Mouse (Mus musculus) limb, embryonic 14.5 days (tissue): ENCODE data around the gene Hps1. TPM values are rescaled to one million over a fixed set of nuclear protein-coding genes. Genes with fewer than 3 reads are reported as not detected.

Experiments
- ATAC-seq: fragments of 200-750 bp; cut with Nextera tagmentation; 2 replicates; pipeline ENCODE4 v1.8.0; 2017; ENCODE audit warnings: low read depth, moderate number of reproducible peaks, moderate TSS enrichment; ENCODE audit not compliant: low FRiP score
- DNase-seq: peaks from one replicate; pipeline ENCODE4 v3.0.0-alpha.2; 2015; ENCODE audit warnings: low spot score
- H3K27ac ChIP-seq: fragments of 300-500 bp; sonication (generic); replicated peaks from 2 replicates; pipeline ENCODE4 v1.5.1; 2014; ENCODE audit warnings: low read depth, mild to moderate bottlenecking, low read length, moderate library complexity, mixed read lengths
- H3K27me3 ChIP-seq: fragments of 300-500 bp; sonication (generic); 2 replicates; pipeline ENCODE4 v1.6.1; 2014; ENCODE audit warnings: low read length, mixed read lengths; ENCODE audit not compliant: control insufficient read depth, insufficient read depth
- H3K36me3 ChIP-seq: fragments of 300-500 bp; sonication (generic); 2 replicates; pipeline ENCODE4 v1.6.1; 2014; ENCODE audit warnings: mild to moderate bottlenecking, low read length, moderate library complexity, mixed read lengths; ENCODE audit not compliant: control insufficient read depth, insufficient read depth
- H3K4me1 ChIP-seq: fragments of 300-500 bp; sonication (generic); 2 replicates; pipeline ENCODE4 v1.6.1; 2014; ENCODE audit warnings: antibody characterized with exemption, low read length, mixed read lengths; ENCODE audit not compliant: control insufficient read depth, insufficient read depth
- H3K4me2 ChIP-seq: fragments of 300-500 bp; sonication (generic); replicated peaks from 2 replicates; pipeline ENCODE4 v1.6.1; 2014; ENCODE audit warnings: low read depth, mild to moderate bottlenecking, low read length, moderate library complexity; ENCODE audit not compliant: severe bottlenecking
- H3K4me3 ChIP-seq: fragments of 300-500 bp; sonication (generic); replicated peaks from 2 replicates; pipeline ENCODE4 v1.5.1; 2014; ENCODE audit warnings: low read length
- H3K9ac ChIP-seq: fragments of 300-500 bp; sonication (generic); 2 replicates; pipeline ENCODE4 v1.6.1; 2014; ENCODE audit warnings: mild to moderate bottlenecking, low read depth, low read length, moderate library complexity; ENCODE audit not compliant: severe bottlenecking
- H3K9me3 ChIP-seq: fragments of 300-500 bp; sonication (generic); 2 replicates; pipeline ENCODE4 v1.6.1; 2016; ENCODE audit warnings: low read length; ENCODE audit not compliant: control insufficient read depth
- POLR2A ChIP-seq: fragments of 200-500 bp; IDR thresholded peaks from 2 replicates; pipeline ENCODE4 v1.8.0; 2012; ENCODE audit warnings: inconsistent platforms, mild to moderate bottlenecking, moderate library complexity, borderline replicate concordance; ENCODE audit not compliant: insufficient read depth, insufficient read length; ENCODE audit errors: extremely low read depth
- WGBS: fragments of 180-500 bp; shearing (Covaris S2); extraction: QIAGEN DNeasy Blood & Tissue Kit; methylation state at CpG from one replicate; pipeline ENCODE4 v1.1.7; 2014; 5-methylcytosine and 5-hydroxymethylcytosine counted together
- polyA plus RNA-seq, 2 experiments: library from polyadenylated mRNA; depleted of rRNA in 1 of 2; stranded (reverse) in 1 of 2; unstranded in 1 of 2; fragments of >200 nt; fragmentation: Nextera tagmentation in 1 of 2; extraction: Ambion mirVana in 1 of 2; gene quantifications; 2 replicates each; pipeline versions ENCODE4 v1.2.1 to v1.2.3; 2012 to 2014

Hps1 gene
- polyA plus RNA-seq, 2 experiments = 12.0 to 20.9 TPM

- Histone ChIP-seq H3K27me3 (no peaks in the 10 kb centered on the region), H3K9ac (no peak overlapping the region), H3K4me1 (peaks cover 18% of the 10 kb centered on the region), H3K36me3 (no peaks in the 10 kb centered on the region), H3K4me2 (no peak overlapping the region), H3K9me3 (no peaks in the 10 kb centered on the region), H3K27ac (no peak overlapping the region), H3K4me3 (no peak overlapping the region)
- DNase-seq (no peak), ATAC-seq (no peak)
- WGBS = 87% methylated on average over 4 of the region's 4 CpGs
- TF ChIP-seq POLR2A = no peak
Observed at GRCm38 (mm10) chr19:42727424-42727823, 52.4 kb downstream of the Hps1 start.

- Histone ChIP-seq H3K36me3 (no peaks in the 10 kb centered on the region), H3K4me1 (peaks cover 23% of the 10 kb centered on the region), H3K27ac (no peak overlapping the region), H3K9me3 (no peaks in the 10 kb centered on the region), H3K9ac (no peak overlapping the region), H3K27me3 (no peaks in the 10 kb centered on the region), H3K4me2 (no peak overlapping the region), H3K4me3 (no peak overlapping the region)
- no peak for ATAC-seq
- 84% methylated on average over 10 of the region's 10 CpGs for WGBS
- no peak for DNase-seq
- TF ChIP-seq POLR2A = no peak
Observed at GRCm38 (mm10) chr19:42726766-42727165, 53.0 kb downstream of the Hps1 start.

DNA sequence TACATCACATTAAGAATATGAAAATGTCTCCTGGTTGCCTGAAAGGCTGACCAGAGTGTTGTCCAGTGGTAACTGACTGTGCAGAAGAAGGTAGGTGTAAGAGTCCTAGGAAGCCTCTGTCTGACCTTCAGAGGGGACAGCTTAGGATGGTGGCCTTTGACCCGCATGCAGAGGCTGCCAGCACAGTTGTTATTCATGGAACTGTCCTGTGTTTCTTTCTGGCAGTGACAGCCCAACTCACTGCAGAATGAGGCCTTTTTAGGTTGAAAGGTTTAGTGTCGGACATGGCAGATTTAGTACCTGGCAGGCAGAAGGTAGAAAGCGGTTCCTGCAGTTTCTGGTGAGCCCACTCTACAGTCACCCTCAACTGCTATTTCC lies 53.8 kb downstream of the Hps1 start:
- H3K9me3 ChIP-seq = no peaks in the 10 kb centered on the region
- H3K27ac ChIP-seq = no peak overlapping the region
- no peaks in the 10 kb centered on the region for H3K36me3 ChIP-seq
- H3K4me1 ChIP-seq = peaks cover 23% of the 10 kb centered on the region
- no peak for DNase-seq
- TF ChIP-seq POLR2A = no peak
- no peak overlapping the region for H3K4me2 ChIP-seq
- WGBS = 80% methylated on average over 3 of the region's 3 CpGs
- no peak overlapping the region for H3K4me3 ChIP-seq
- ATAC-seq = no peak
- H3K9ac ChIP-seq = no peak overlapping the region
- no peaks in the 10 kb centered on the region for H3K27me3 ChIP-seq

DNA sequence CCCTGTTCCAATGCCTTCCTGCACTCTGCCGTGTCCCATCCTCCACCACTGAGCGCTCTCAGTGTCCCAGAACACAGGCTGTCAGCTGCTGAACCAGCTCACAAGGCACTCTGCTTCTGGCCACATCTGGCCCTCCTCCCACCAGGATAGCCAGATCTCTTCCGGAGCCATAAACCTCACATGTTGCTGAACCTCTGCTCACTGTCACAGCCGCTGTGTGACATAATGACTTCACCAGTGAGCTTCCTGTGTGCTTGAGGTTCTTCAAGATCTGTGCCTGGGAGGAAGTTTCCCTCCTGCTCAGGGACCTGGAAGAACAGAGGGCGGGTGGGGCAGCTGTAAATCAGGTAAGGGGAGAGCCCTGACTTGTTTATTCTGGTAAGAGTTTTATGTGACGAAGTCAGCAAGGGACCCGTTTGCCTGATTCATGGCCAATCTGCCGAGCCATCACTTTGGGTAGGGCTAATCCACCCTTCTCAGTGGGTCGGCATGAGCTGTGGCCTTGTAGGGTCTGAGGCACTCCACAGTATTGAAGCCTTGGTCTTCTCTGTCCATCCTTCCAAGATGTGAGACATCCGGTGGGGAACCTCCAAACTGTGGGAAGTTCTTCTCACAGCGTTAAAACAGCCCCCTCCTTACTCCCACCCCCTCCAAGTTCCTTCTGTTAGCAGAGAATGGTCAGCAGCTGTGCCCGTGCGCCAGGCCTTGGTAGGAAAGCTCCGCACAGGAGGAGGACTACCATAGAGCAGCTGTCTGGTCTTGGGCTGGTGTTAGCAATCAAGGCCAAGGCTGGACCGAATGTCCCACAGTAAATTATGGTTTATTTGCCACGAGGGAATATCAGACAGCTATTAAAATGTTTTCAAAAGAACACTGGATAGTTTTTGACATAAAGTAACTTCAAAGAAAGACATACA lies 54.5 kb downstream of the Hps1 start:
- Histone ChIP-seq H3K36me3 (no peaks in the 10 kb centered on the region), H3K27me3 (no peaks in the 10 kb centered on the region), H3K4me1 (peaks cover 23% of the 10 kb centered on the region), H3K27ac (no peak overlapping the region), H3K9me3 (no peaks in the 10 kb centered on the region), H3K4me2 (no peak overlapping the region), H3K4me3 (no peak overlapping the region), H3K9ac (no peak overlapping the region)
- DNase-seq (peak; percentile 28), ATAC-seq (peak; percentile 64)
- WGBS = 21% methylated on average over 16 of the region's 16 CpGs
- no peak for TF ChIP-seq POLR2A

GRCm38 (mm10) chr19:42723302-42723701 lies 56.5 kb downstream of the Hps1 start:
- WGBS = 41% methylated on average over 6 of the region's 6 CpGs
- no peak for TF ChIP-seq POLR2A
- H3K4me1 ChIP-seq = peaks cover 23% of the 10 kb centered on the region
- DNase-seq = no peak
- no peak overlapping the region for H3K27ac ChIP-seq
- no peaks in the 10 kb centered on the region for H3K9me3 ChIP-seq
- ATAC-seq = no peak
- H3K27me3 ChIP-seq = no peaks in the 10 kb centered on the region
- H3K4me2 ChIP-seq = no peak overlapping the region
- no peaks in the 10 kb centered on the region for H3K36me3 ChIP-seq
- no peak overlapping the region for H3K4me3 ChIP-seq
- H3K9ac ChIP-seq = no peak overlapping the region
